Mouse (Mus musculus) retina, embryonic 14.5 days (tissue): ENCODE results near the gene Naa16.

Source experiments
- DNase-seq: peaks from one replicate; pipeline ENCODE4 v3.0.0-alpha.2; 2015; ENCODE audit warnings: low spot score

Naa16 gene

DNA sequence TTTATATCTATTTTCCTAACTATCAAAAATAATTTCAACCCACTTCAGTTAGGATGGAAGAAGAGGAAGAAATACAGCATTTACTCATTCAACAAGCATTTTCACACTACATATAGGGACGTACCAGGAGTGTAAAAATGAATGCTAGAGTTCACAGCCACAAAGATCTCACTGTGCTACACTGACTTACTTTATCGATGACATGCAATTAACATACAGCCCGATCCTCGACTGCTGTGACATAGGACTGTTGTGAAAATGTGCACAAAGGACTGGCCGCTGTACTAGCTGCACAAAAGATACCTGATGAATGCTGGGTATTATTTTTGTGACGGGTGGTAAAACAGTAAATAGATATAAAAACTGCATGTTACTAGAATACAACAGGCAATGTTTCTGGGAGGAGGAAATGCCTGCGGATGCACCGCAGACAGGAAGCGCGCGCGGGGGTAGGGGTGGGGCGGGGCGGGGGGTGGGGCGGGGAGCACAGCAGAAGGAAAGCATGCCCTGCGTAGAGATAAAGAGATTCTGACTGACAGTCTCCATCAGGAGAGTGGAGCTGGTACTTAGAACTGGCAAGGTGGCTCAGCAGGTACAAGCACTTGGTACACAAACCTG, 59.5 kb downstream of the Naa16 start:
- no peak for DNase-seq

DNA sequence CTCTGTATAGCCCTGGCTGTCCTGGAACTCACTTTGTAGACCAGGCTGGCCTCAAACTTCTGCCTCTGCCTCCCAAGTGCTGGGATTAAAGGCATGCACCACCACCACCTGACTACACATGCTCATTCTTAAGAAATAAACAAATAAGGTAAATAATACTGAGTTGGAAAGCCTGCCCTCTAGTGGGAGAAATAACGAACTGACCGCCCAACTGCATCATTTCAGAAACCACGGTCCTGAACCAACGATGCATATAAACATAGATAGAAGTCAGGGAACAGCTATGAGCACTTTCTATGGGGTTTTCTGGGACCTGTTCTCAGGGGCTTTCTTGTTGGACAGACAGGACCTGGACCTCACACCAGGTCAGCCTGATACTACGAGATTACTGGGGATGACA, 63.5 kb downstream of the Naa16 start:
- peak; percentile 77 for DNase-seq

GRCm38 (mm10) chr14:79324112-79324840, 66.3 kb downstream of the Naa16 start:
- DNase-seq, result peak; percentile 36

DNA sequence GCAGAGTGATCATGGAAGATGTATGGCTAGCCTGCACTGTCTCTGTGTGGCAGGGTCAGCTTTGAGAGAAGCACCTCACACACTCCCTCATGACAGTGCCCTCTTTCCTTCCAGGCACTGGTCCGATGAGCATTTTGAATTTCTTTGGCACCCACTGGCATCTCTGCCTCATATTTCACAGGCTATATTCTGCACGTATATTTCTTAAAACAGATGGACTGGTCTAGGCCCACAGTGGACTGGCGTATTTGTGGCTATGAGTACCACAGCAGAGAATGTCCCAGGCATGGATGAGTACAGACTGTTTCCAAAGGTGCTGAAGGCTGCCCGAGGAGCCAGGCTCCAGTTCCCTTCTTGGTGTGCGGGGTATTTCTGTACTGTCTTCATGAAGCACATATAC, 68.7 kb downstream of the Naa16 start:
- DNase-seq, result no peak

GRCm38 (mm10) chr14:79321152-79321551, 69.4 kb downstream of the Naa16 start:
- peak; percentile 64 for DNase-seq

DNA sequence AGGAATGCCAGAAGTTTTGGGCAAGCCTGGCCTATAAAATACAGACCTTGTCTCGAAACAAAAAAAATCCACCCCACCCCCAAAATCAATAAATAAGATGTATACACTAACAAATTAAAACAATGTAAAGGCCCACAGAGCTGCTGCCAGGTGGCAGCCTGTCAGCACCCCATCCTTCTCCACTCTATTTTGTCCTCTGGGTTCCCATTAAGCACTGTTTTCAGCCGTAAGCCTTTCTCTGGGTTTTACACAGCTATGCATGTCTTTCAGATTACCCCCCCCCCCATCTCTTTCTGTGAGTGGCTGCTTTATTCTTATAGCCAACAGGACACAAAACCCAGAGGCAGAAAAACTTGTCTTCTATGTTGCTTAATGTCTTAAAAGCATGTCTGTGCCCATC, 73.0 kb downstream of the Naa16 start:
- no peak for DNase-seq

DNA sequence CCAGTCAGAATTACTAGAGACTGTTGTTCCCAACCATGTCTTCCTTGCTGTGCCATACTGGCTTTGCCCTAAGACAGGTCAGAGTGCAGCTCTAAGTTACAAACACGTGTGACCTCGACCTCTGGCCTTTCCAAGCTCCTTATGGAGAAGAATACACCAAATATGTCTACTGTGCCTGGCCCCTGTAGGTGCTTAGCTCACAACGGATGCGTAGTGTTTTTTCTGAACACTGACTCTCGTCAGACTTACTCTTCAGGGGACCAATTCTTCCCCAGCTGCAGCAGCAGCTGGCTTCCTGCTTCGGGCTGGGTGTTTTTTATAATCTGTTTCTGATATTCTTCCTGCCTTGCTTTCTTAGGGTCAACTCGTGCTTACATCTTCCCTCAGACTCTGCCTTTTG, 74.7 kb downstream of the Naa16 start:
- no peak for DNase-seq

GRCm38 (mm10) chr14:79314245-79315010, 76.2 kb downstream of the Naa16 start:
- no peak for DNase-seq

DNA sequence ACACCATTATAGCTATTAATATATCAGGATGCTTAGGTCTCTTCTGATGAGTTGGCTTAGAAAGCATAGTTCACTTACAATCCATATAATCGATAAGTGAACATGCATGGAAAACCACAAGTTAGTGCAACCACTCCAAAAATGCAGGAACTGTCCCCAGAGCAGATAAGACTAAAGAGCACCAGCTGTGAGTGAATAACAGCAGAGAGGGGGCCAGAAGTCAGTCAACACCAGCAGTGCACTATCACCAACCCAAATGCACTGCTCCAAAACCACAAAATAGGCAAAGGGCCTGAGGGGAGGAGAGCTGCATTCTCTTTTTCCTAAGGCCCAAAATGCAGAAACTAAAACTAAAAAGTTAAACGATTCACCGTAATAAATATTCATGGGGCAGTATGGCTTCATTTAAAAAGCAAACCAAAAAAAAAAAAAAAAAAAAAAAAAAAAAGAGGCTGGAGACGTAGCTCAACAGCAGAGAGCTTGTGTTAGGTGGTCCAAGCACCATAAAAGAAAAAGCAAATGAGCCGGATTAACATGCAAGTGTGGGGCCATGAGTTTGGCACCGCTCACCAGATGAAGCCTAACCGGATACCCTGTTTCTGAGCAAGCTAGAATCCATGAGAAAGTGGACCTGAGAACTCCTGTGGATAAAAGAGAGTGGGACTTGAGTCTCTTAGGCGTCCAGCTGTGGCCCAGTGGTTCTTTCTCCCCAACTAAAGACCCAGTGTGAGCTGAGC, 77.0 kb downstream of the Naa16 start:
- no peak for DNase-seq

DNA sequence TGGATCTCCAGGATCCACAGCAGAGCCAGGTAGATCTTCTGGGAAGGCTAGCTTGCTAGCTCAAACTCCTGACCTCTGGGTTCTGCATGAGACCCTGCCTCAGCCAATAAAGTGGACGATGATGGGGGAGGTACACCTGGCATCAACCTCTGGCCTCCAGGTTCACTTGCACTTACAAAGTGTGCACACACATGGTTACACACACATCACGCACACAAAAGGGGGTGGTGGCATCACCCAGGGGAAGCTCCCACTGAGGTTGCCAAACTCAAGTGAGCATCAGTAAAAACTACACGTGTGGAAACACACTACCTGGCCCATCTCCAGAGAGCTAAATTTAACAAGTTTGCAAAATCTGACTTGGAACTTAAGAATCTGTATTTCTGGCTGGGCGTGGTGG, 77.9 kb downstream of the Naa16 start:
- no peak for DNase-seq

GRCm38 (mm10) chr14:79311918-79312454, 78.6 kb downstream of the Naa16 start:
- no peak for DNase-seq

- DNase-seq, result no peak
These were observed 81.5 kb downstream of the Naa16 start for GRCm38 (mm10) chr14:79309115-79309514.

GRCm38 (mm10) chr14:79308364-79308763, 82.2 kb downstream of the Naa16 start:
- DNase-seq, result no peak

- DNase-seq, result no peak
These were observed 82.7 kb downstream of the Naa16 start for GRCm38 (mm10) chr14:79307908-79308307.

- no peak for DNase-seq
These were observed 83.4 kb downstream of the Naa16 start for GRCm38 (mm10) chr14:79307138-79307537.

GRCm38 (mm10) chr14:79304873-79305464, 85.6 kb downstream of the Naa16 start:
- no peak for DNase-seq

DNA sequence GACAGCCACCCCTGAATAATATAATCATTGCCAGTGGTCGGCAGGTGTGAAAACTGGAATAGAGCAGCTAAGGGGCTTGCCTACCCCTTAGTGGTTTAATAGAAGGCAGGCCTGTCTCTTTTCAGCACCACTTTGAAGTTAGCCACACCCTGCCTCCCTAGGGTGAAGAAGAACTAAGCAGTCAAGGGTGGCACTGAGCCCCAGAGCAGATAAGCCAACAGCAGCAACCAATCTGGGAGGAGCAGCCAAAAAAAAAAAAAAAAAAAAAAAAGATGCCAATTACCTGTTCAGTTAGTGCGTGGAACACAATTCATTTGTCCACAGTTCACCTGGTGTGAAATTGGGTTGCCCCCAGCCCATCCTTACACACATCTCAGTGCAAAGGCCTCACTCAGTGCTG, 87.4 kb downstream of the Naa16 start:
- no peak for DNase-seq

DNA sequence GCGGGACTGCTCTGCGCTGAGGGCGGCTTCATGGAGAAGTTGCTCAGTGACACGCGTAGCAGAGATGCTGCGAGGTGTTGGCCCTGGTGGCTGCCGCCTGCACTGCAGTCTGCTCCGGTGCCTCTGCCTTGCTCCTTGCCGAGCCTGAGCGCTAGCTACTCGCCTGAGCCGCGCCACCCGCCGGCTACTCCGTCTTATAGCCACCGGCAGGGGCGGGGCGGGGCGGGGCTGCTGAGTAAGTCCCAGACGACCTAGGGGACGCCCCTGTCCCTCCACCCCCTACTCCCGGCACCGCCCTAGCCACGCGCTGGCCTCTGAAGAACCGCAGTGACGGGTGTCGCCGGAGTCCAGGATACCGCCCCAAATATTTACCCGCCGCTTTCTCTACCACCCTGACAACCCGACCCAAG, 89.1 kb downstream of the Naa16 start, which contains the start of gene Rgcc:
Rgcc (minus strand) TSS at position 180 of the 410 bp plus-strand sequence.
- DNase-seq, result peak; percentile 96

DNA sequence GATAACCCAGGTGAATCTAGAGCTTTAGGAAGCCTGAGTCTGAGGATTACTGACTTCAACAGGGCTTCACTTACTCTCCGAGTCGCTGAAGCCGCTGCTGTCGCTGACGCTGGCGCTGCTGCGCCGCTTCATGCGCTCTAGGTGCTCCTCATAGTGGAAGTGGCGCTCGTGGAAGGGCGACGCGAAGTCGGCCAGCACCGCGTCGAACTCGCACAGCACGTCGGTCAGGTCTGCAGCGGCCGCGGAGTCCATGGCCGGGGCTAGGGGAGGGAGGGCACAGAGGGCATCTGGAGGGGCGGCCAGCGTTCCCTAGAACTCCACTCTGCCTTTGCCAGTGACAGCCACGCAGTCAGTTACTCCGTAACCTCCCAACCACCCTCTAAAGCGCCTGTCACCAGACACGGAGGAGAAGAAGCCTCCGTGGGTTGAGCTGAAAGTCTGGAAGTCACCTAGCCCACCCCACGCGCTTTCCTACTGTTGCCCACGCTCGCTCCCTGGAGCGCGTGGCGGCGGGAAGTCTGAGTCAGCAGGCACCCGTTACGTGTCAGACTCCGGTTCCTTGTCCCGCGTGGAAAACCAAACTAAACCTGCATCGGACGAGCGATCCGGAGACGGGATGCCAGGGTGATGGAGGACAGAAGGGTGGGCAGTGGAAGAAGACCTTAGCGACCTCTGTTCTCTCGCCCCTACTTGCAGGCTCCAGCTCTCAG, 89.8 kb downstream of the Naa16 start:
- peak; percentile 35 for DNase-seq

DNA sequence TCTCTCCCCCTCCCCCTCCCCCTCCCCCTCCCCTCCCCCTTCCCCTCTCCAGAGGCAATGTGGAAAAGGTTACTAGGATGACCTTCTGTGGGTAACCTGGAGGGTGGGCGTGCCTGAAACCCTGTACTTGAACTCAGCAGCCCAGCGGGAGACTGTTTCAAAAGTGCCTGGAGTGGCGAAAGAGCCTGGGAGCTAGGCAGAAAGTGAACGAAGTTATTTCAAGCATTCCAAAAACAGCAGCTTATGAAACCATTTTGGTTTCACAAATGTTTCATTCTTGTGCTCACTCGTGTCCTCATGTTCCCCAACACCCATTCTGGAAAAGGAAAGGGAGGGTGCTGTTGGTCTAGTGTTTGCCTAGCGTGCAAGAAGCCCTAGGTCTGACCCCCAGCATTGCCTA, 90.8 kb downstream of the Naa16 start:
- DNase-seq, result no peak

GRCm38 (mm10) chr14:79299230-79299629, 91.3 kb downstream of the Naa16 start:
- DNase-seq, result no peak
